10 mouse cellular contexts compared by ENCODE assay signal in genomic region chr1:88794926-88795325, GRCm38 (mm10).
A peak's percentile ranks its signal among the peaks of the same experiment; 100 is the strongest.
DNase-seq lines count a peak whose midpoint lies in the region; ATAC-seq and TF ChIP-seq lines count a peak whose summit lies in the region.
"Had no signal": no experiment of that assay in that cellular context is flagged by ENCODE, and none has a peak within 500 bp of the region (broad histone marks: within the 10 kb centered on the region; RNA-seq: fewer than 3 reads in every experiment).

No protein-coding gene starts in this region.

- DNase-seq in midbrain, postnatal 0 days (ENCODE audit: low spot score) = peak; percentile 33
- peak; percentile 37 to 41 for DNase-seq in cerebellum, postnatal 14 days
- peak; percentile 40 for DNase-seq in layer of hippocampus, adult 9-10 months (ENCODE audit: low spot score)
- peak; percentile 79 for DNase-seq in telencephalon, adult 2 months (ENCODE audit: low read depth, low spot score)
- DNase-seq in stomach, postnatal 0 days (ENCODE audit: low spot score) = no peak
- no peak for DNase-seq in spleen, postnatal 10 days (ENCODE audit: low spot score in 2 of 2)
- DNase-seq: kidney, postnatal 14 days; liver, embryonic 13.5 days had no signal

- H3K4me2 ChIP-seq in midbrain, postnatal 0 days (ENCODE audit: low read depth, low read length, poor library complexity, severe bottlenecking) = no peak overlapping the region
- H3K4me2 ChIP-seq in midbrain, embryonic 16.5 days (ENCODE audit: low read length) = no peak overlapping the region
- no peak overlapping the region for H3K4me2 ChIP-seq in stomach, postnatal 0 days (replicated peaks; ENCODE audit: low read depth)
- H3K4me2 ChIP-seq: liver, embryonic 13.5 days had no signal

- no peak for TF ChIP-seq EP300 in stomach, postnatal 0 days (optimal IDR thresholded peaks at IDR 0.05)

- no peaks in the 10 kb centered on the region for H3K36me3 ChIP-seq in midbrain, postnatal 0 days (ENCODE audit: insufficient read depth, low read length)
- H3K36me3 ChIP-seq in midbrain, embryonic 16.5 days (ENCODE audit: control insufficient read depth, insufficient read depth, low read length) = no peaks in the 10 kb centered on the region
- no peaks in the 10 kb centered on the region for H3K36me3 ChIP-seq in stomach, postnatal 0 days (ENCODE audit: control insufficient read depth, insufficient read depth, low read length)
- H3K36me3 ChIP-seq: liver, embryonic 13.5 days; midbrain, embryonic 10.5 days had no signal

- H3K27me3 ChIP-seq in midbrain, postnatal 0 days (ENCODE audit: insufficient read depth, low read length) = no peaks in the 10 kb centered on the region
- H3K27me3 ChIP-seq in midbrain, embryonic 16.5 days (ENCODE audit: control insufficient read depth, insufficient read depth, low read depth, low read length) = no peaks in the 10 kb centered on the region
- no peaks in the 10 kb centered on the region for H3K27me3 ChIP-seq in stomach, postnatal 0 days (ENCODE audit: control insufficient read depth, insufficient read depth, low read length)
- H3K27me3 ChIP-seq: liver, embryonic 13.5 days had no signal

- no peak overlapping the region for H3K27ac ChIP-seq in midbrain, postnatal 0 days (ENCODE audit: low read depth, low read length)
- no peak overlapping the region for H3K27ac ChIP-seq in midbrain, embryonic 16.5 days (ENCODE audit: low read length)
- no peak overlapping the region for H3K27ac ChIP-seq in stomach, postnatal 0 days (replicated peaks)
- H3K27ac ChIP-seq: liver, embryonic 13.5 days; midbrain, embryonic 10.5 days had no signal

- WGBS in midbrain, postnatal 0 days = 68% methylated on average over 10 of the region's 10 CpGs
- WGBS in midbrain, embryonic 16.5 days = 73% methylated on average over 10 of the region's 10 CpGs
- WGBS in stomach, postnatal 0 days = 77% methylated on average over 10 of the region's 10 CpGs

- H3K4me3 ChIP-seq in midbrain, postnatal 0 days (ENCODE audit: low read depth, low read length) = no peak overlapping the region
- H3K4me3 ChIP-seq in midbrain, embryonic 16.5 days (ENCODE audit: low read depth, low read length) = no peak overlapping the region
- no peak overlapping the region for H3K4me3 ChIP-seq in stomach, postnatal 0 days (ENCODE audit: low read depth, low read length)
- H3K4me3 ChIP-seq: liver, embryonic 13.5 days; midbrain, embryonic 10.5 days had no signal

- no peaks in the 10 kb centered on the region for H3K9me3 ChIP-seq in midbrain, postnatal 0 days (ENCODE audit: low read length)
- no peaks in the 10 kb centered on the region for H3K9me3 ChIP-seq in midbrain, embryonic 16.5 days (replicated peaks; ENCODE audit: control insufficient read depth, low read length, poor library complexity, severe bottlenecking)
- 0 out of 2 replicates have a peak, but pooled peaks cover 3% of the 10 kb centered on the region for H3K9me3 ChIP-seq in stomach, postnatal 0 days (ENCODE audit: control insufficient read depth, low read length)
- H3K9me3 ChIP-seq: liver, embryonic 13.5 days had no signal

- H3K4me1 ChIP-seq in midbrain, postnatal 0 days (ENCODE audit: insufficient read depth, low read length) = no peaks in the 10 kb centered on the region
- peaks cover 9% of the 10 kb centered on the region; the same call in 1 of the 2 replicates for H3K4me1 ChIP-seq in midbrain, embryonic 16.5 days (ENCODE audit: control insufficient read depth, insufficient read depth, low read length)
- H3K4me1 ChIP-seq in stomach, postnatal 0 days (replicated peaks; ENCODE audit: control insufficient read depth, insufficient read depth) = 0 out of 2 replicates have a peak, but pooled peaks cover 4% of the 10 kb centered on the region
- H3K4me1 ChIP-seq: liver, embryonic 13.5 days had no signal

- no peak for ATAC-seq in midbrain, postnatal 0 days (ENCODE audit: low FRiP score)
- ATAC-seq in midbrain, embryonic 16.5 days = no peak
- ATAC-seq in stomach, postnatal 0 days (ENCODE audit: low FRiP score, low TSS enrichment) = no peak

- TF ChIP-seq CTCF in midbrain, postnatal 0 days (IDR thresholded peaks at IDR 0.05) = no peak
- no peak for TF ChIP-seq CTCF in stomach, postnatal 0 days (IDR thresholded peaks at IDR 0.05; ENCODE audit: low read depth)

- H3K9ac ChIP-seq in midbrain, postnatal 0 days (replicated peaks; ENCODE audit: low read length, poor library complexity, severe bottlenecking) = no peak overlapping the region
- no peak overlapping the region for H3K9ac ChIP-seq in midbrain, embryonic 16.5 days (ENCODE audit: low read depth, low read length)
- no peak overlapping the region for H3K9ac ChIP-seq in stomach, postnatal 0 days (ENCODE audit: low read length)
- H3K9ac ChIP-seq: liver, embryonic 13.5 days had no signal

Comparison
In these comparisons a context has a peak if more than half of its experiments do, and no peak if none do; other contexts are left out.
1. DNase-seq: peak in midbrain, postnatal 0 days (single experiment), cerebellum, postnatal 14 days (2 of 2), layer of hippocampus, adult 9-10 months (single experiment) and telencephalon, adult 2 months (single experiment); none in stomach, postnatal 0 days (single experiment) and spleen, postnatal 10 days (0 of 2).